16 mouse cellular contexts compared by ENCODE assay signal in genomic region chr6:147741446-147741845, GRCm38 (mm10).
DNase-seq lines count a peak whose midpoint lies in the region; ATAC-seq lines count a peak whose summit lies in the region.
"Had no signal": no experiment of that assay in that cellular context is flagged by ENCODE, and none has a peak within 500 bp of the region (broad histone marks: within the 10 kb centered on the region; RNA-seq: fewer than 3 reads in every experiment).

No protein-coding gene starts in this region.

- H3K36me3 ChIP-seq in embryonic facial prominence, embryonic 14.5 days (ENCODE audit: control insufficient read depth, insufficient read depth, low read length) = no peaks in the 10 kb centered on the region
- H3K36me3 ChIP-seq in embryonic facial prominence, embryonic 10.5 days (replicated peaks) = no peaks in the 10 kb centered on the region
- no peaks in the 10 kb centered on the region for H3K36me3 ChIP-seq in kidney, embryonic 15.5 days
- no peaks in the 10 kb centered on the region for H3K36me3 ChIP-seq in intestine, embryonic 16.5 days (ENCODE audit: control insufficient read depth, insufficient read depth, low read length)
- H3K36me3 ChIP-seq: forebrain, embryonic 10.5 days; heart, embryonic 15.5 days; limb, embryonic 13.5 days had no signal

- H3K4me3 ChIP-seq in embryonic facial prominence, embryonic 14.5 days (ENCODE audit: low read depth, low read length) = no peak overlapping the region
- H3K4me3 ChIP-seq in embryonic facial prominence, embryonic 10.5 days = no peak overlapping the region
- H3K4me3 ChIP-seq in kidney, embryonic 15.5 days (replicated peaks) = no peak overlapping the region
- no peak overlapping the region for H3K4me3 ChIP-seq in intestine, embryonic 16.5 days (ENCODE audit: low read length)
- H3K4me3 ChIP-seq: forebrain, embryonic 10.5 days; heart, embryonic 15.5 days; limb, embryonic 13.5 days had no signal

- H3K4me2 ChIP-seq in embryonic facial prominence, embryonic 14.5 days (ENCODE audit: low read depth, low read length) = no peak overlapping the region
- H3K4me2 ChIP-seq in kidney, embryonic 15.5 days = no peak overlapping the region
- H3K4me2 ChIP-seq in intestine, embryonic 16.5 days (ENCODE audit: low read depth, low read length) = no peak overlapping the region
- H3K4me2 ChIP-seq: heart, embryonic 15.5 days; limb, embryonic 13.5 days; lung, embryonic 14.5 days had no signal

- no peak overlapping the region for H3K9ac ChIP-seq in embryonic facial prominence, embryonic 14.5 days (ENCODE audit: low read depth, low read length)
- no peak overlapping the region for H3K9ac ChIP-seq in kidney, embryonic 15.5 days
- no peak overlapping the region for H3K9ac ChIP-seq in intestine, embryonic 16.5 days (ENCODE audit: low read depth, low read length)
- H3K9ac ChIP-seq: heart, embryonic 15.5 days; limb, embryonic 13.5 days; lung, embryonic 14.5 days had no signal

- H3K27me3 ChIP-seq in embryonic facial prominence, embryonic 14.5 days (replicated peaks; ENCODE audit: control insufficient read depth, insufficient read depth, low read length) = no peaks in the 10 kb centered on the region
- H3K27me3 ChIP-seq in embryonic facial prominence, embryonic 10.5 days (replicated peaks; ENCODE audit: low read depth, poor library complexity, severe bottlenecking) = no peaks in the 10 kb centered on the region
- H3K27me3 ChIP-seq in kidney, embryonic 15.5 days = no peaks in the 10 kb centered on the region
- no peaks in the 10 kb centered on the region for H3K27me3 ChIP-seq in intestine, embryonic 16.5 days (replicated peaks; ENCODE audit: control insufficient read depth, insufficient read depth, low read length)
- H3K27me3 ChIP-seq: heart, embryonic 15.5 days; limb, embryonic 13.5 days had no signal

- no peaks in the 10 kb centered on the region for H3K4me1 ChIP-seq in embryonic facial prominence, embryonic 14.5 days (ENCODE audit: control insufficient read depth, insufficient read depth, low read length)
- peaks cover 7% of the 10 kb centered on the region for H3K4me1 ChIP-seq in embryonic facial prominence, embryonic 10.5 days
- no peaks in the 10 kb centered on the region for H3K4me1 ChIP-seq in kidney, embryonic 15.5 days
- no peaks in the 10 kb centered on the region for H3K4me1 ChIP-seq in intestine, embryonic 16.5 days (ENCODE audit: control insufficient read depth, insufficient read depth, low read length)

- 73% methylated on average over 7 of the region's 7 CpGs for WGBS in embryonic facial prominence, embryonic 14.5 days
- 81% methylated on average over 7 of the region's 7 CpGs for WGBS in embryonic facial prominence, embryonic 10.5 days
- WGBS in kidney, embryonic 15.5 days = 73% methylated on average over 7 of the region's 7 CpGs
- 73% methylated on average over 7 of the region's 7 CpGs for WGBS in intestine, embryonic 16.5 days

- no peaks in the 10 kb centered on the region for H3K9me3 ChIP-seq in embryonic facial prominence, embryonic 14.5 days (ENCODE audit: control insufficient read depth, low read length)
- H3K9me3 ChIP-seq in embryonic facial prominence, embryonic 10.5 days = no peaks in the 10 kb centered on the region
- no peaks in the 10 kb centered on the region for H3K9me3 ChIP-seq in kidney, embryonic 15.5 days (replicated peaks)
- H3K9me3 ChIP-seq in intestine, embryonic 16.5 days (ENCODE audit: control insufficient read depth, low read length) = no peaks in the 10 kb centered on the region
- H3K9me3 ChIP-seq: heart, embryonic 15.5 days had no signal

- no peak overlapping the region for H3K27ac ChIP-seq in embryonic facial prominence, embryonic 14.5 days (replicated peaks; ENCODE audit: low read depth, low read length)
- H3K27ac ChIP-seq in embryonic facial prominence, embryonic 10.5 days (replicated peaks) = no peak overlapping the region
- H3K27ac ChIP-seq in kidney, embryonic 15.5 days = no peak overlapping the region
- H3K27ac ChIP-seq in intestine, embryonic 16.5 days (ENCODE audit: low read length) = no peak overlapping the region
- H3K27ac ChIP-seq: forebrain, embryonic 10.5 days; heart, embryonic 15.5 days; limb, embryonic 13.5 days had no signal

- DNase-seq in embryonic facial prominence, embryonic 14.5 days (ENCODE audit: low spot score) = peak; percentile 59
- DNase-seq in embryonic facial prominence, embryonic 10.5 days (ENCODE audit: low spot score) = no peak
- DNase-seq in right cerebral cortex, adult 18-20 months = peak; percentile 85
- no peak for DNase-seq in right cerebral cortex, postnatal 4 days
- DNase-seq in frontal cortex, postnatal 36 days (ENCODE audit: low spot score in 2 of 2) = peak; percentile 48 to 60
- DNase-seq in right cerebral cortex, postnatal 36 days (ENCODE audit: low spot score in 2 of 2) = peak; percentile 44 to 74
- DNase-seq: B cell, adult 2 months; cerebellum, adult 18-20 months; gastrocnemius, postnatal 14 days; lung, embryonic 14.5 days had no signal

- ATAC-seq in embryonic facial prominence, embryonic 14.5 days (ENCODE audit: low read depth) = no peak
- ATAC-seq in kidney, embryonic 15.5 days (replicated peaks; ENCODE audit: low FRiP score) = no peak
- no peak for ATAC-seq in intestine, embryonic 16.5 days
- ATAC-seq: hindbrain, embryonic 16.5 days had no signal

Comparison
In these comparisons a context has a peak if more than half of its experiments do, and no peak if none do; other contexts are left out.
1. DNase-seq: peak in embryonic facial prominence, embryonic 14.5 days (single experiment), right cerebral cortex, adult 18-20 months (single experiment), frontal cortex, postnatal 36 days (2 of 2) and right cerebral cortex, postnatal 36 days (2 of 2); none in embryonic facial prominence, embryonic 10.5 days (single experiment) and right cerebral cortex, postnatal 4 days (single experiment).